Mouse (Mus musculus) spleen, adult 2 months (tissue): ENCODE results near the gene Icosl.
"Not testable (repeated sequence)": the region's sequence is repeated elsewhere in the genome, so short reads cannot be mapped to it uniquely, and the experiment has no call there.

Experiments
- CTCF ChIP-seq: fragments of 200-500 bp; IDR thresholded peaks from 2 replicates; pipeline ENCODE4 v1.5.1; 2011; ENCODE audit warnings: mild to moderate bottlenecking, inconsistent platforms; ENCODE audit not compliant: insufficient read depth, insufficient read length, insufficient replicate concordance; ENCODE audit errors: extremely low read depth
- POLR2A ChIP-seq: fragments of 200-500 bp; IDR thresholded peaks from 2 replicates; pipeline ENCODE4 v1.6.1; 2011; ENCODE audit warnings: low read depth, low read length, inconsistent platforms

GRCm38 (mm10) chr10:78125061-78125460, 56.0 kb downstream of the Icosl start:
- not testable (repeated sequence) for TF ChIP-seq CTCF, POLR2A
